Mouse (Mus musculus): ENCODE measurements around the gene Rnf180. TPM values are rescaled to one million over a fixed set of nuclear protein-coding genes. Genes with fewer than 3 reads are reported as not detected.
A peak's percentile ranks its signal among the peaks of the same experiment; 100 is the strongest.

Rnf180 gene
- total and polyA plus RNA-seq, 3 experiments: 0.23 to 0.84 TPM; not detected in 1

GRCm38 (mm10) chr13:105224048-105224447, 70.6 kb downstream of the Rnf180 start:
- Histone ChIP-seq H3K9me3 (replicated peaks; ENCODE audit: insufficient read depth, low read length) (no peaks in the 10 kb centered on the region), H3K79me2 (ENCODE audit: control insufficient read depth, insufficient read depth, low read length, poor library complexity) (no peaks in the 10 kb centered on the region), H3K4me3 (ENCODE audit: control insufficient read depth in 1 of 2, insufficient read depth in 1 of 2, low read depth in 2 of 2, low read length in 2 of 2) (no peak overlapping the region), H3K9ac (ENCODE audit: control insufficient read depth, low read depth, low read length, poor library complexity, severe bottlenecking) (no peak overlapping the region), H3K27ac (ENCODE audit: control insufficient read depth, low read depth, low read length) (no peak overlapping the region), H3K27me3 (ENCODE audit: control insufficient read depth in 1 of 2, insufficient read depth in 2 of 2, low read length in 2 of 2) (no peaks in the 10 kb centered on the region), H3K36me3 (ENCODE audit: control insufficient read depth in 1 of 2, insufficient read depth in 2 of 2, low read length in 2 of 2) (no peaks in the 10 kb centered on the region), H3K4me1 (ENCODE audit: control insufficient read depth in 1 of 2, insufficient read depth in 2 of 2, low read length in 2 of 2) (no peaks in the 10 kb centered on the region)
- TF ChIP-seq MAZ (IDR thresholded peaks at IDR 0.05; ENCODE audit: low read depth, low read length): no peak
- no peak for TF ChIP-seq SMC3 (IDR thresholded peaks at IDR 0.05; ENCODE audit: low read depth, low read length)
- TF ChIP-seq E2F4 (IDR thresholded peaks at IDR 0.05; ENCODE audit: borderline replicate concordance, low read depth, low read length): no peak
- TF ChIP-seq MXI1 (IDR thresholded peaks at IDR 0.05; ENCODE audit: low read depth, low read length): no peak
- TF ChIP-seq ZKSCAN1 (IDR thresholded peaks at IDR 0.05; ENCODE audit: low read depth, low read length): no peak
- TF ChIP-seq POLR2AphosphoS2 (IDR thresholded peaks at IDR 0.05; ENCODE audit: low read length): no peak
- TF ChIP-seq GATA1 (IDR thresholded peaks at IDR 0.05; ENCODE audit: low read depth, low read length): no peak
- TF ChIP-seq EP300 (IDR thresholded peaks at IDR 0.05; ENCODE audit: low read depth in 1 of 2, low read length in 2 of 2): no peak
- TF ChIP-seq TCF12 (IDR thresholded peaks at IDR 0.05; ENCODE audit: low read depth, low read length): no peak
- no peak for TF ChIP-seq HCFC1 (IDR thresholded peaks at IDR 0.05; ENCODE audit: low read depth, low read length)
- TF ChIP-seq TBP (IDR thresholded peaks at IDR 0.05; ENCODE audit: low read depth, low read length): no peak
- TF ChIP-seq CHD2 (IDR thresholded peaks at IDR 0.05; ENCODE audit: low read length): no peak
- TF ChIP-seq RAD21 (IDR thresholded peaks at IDR 0.05; ENCODE audit: low read depth, low read length): no peak
- no peak for TF ChIP-seq CHD1 (IDR thresholded peaks at IDR 0.05; ENCODE audit: low read depth, low read length)
- no peak for TF ChIP-seq USF1 (IDR thresholded peaks at IDR 0.05; ENCODE audit: low read depth, low read length)
- TF ChIP-seq ZC3H11A (IDR thresholded peaks at IDR 0.05; ENCODE audit: low read depth, low read length): no peak
- no peak for TF ChIP-seq JUND (IDR thresholded peaks at IDR 0.05; ENCODE audit: low read depth, low read length)
- DNase-seq (ENCODE audit: low read depth, low spot score): no peak

- H3K79me2 ChIP-seq (ENCODE audit: control insufficient read depth, insufficient read depth, low read length, poor library complexity): no peaks in the 10 kb centered on the region
- no peak overlapping the region for H3K9ac ChIP-seq (ENCODE audit: control insufficient read depth, low read depth, low read length, poor library complexity, severe bottlenecking)
- no peaks in the 10 kb centered on the region for H3K36me3 ChIP-seq (ENCODE audit: control insufficient read depth in 1 of 2, insufficient read depth in 2 of 2, low read length in 2 of 2)
- DNase-seq (ENCODE audit: low read depth, low spot score): peak; percentile 14
- no peaks in the 10 kb centered on the region for H3K27me3 ChIP-seq (ENCODE audit: control insufficient read depth in 1 of 2, insufficient read depth in 2 of 2, low read length in 2 of 2)
- H3K4me1 ChIP-seq (ENCODE audit: control insufficient read depth in 1 of 2, insufficient read depth in 2 of 2, low read length in 2 of 2): no peaks in the 10 kb centered on the region
- H3K4me3 ChIP-seq (ENCODE audit: control insufficient read depth in 1 of 2, insufficient read depth in 1 of 2, low read depth in 2 of 2, low read length in 2 of 2): no peak overlapping the region
- TF ChIP-seq RCOR1 (IDR thresholded peaks at IDR 0.05; ENCODE audit: low read depth, low read length) (no peak), MYB (IDR thresholded peaks at IDR 0.05; ENCODE audit: low read depth, low read length) (no peak), RAD21 (IDR thresholded peaks at IDR 0.05; ENCODE audit: low read depth, low read length) (peak; percentile 38), MYC (IDR thresholded peaks at IDR 0.05; ENCODE audit: low read depth, low read length) (no peak), MAFK (IDR thresholded peaks at IDR 0.05; ENCODE audit: borderline replicate concordance, low read depth, low read length) (no peak), GABPA (IDR thresholded peaks at IDR 0.05; ENCODE audit: low read depth, low read length) (no peak), HCFC1 (IDR thresholded peaks at IDR 0.05; ENCODE audit: low read depth, low read length) (no peak), POLR2A (IDR thresholded peaks at IDR 0.05; ENCODE audit: control insufficient read depth in 1 of 2, insufficient read depth in 1 of 2, low read depth in 1 of 2, low read length in 2 of 2, poor library complexity in 1 of 2) (no peak), ELF1 (IDR thresholded peaks at IDR 0.05; ENCODE audit: low read depth, low read length) (no peak), TCF12 (IDR thresholded peaks at IDR 0.05; ENCODE audit: low read depth, low read length) (no peak), E2F4 (IDR thresholded peaks at IDR 0.05; ENCODE audit: borderline replicate concordance, low read depth, low read length) (no peak), POLR2AphosphoS2 (IDR thresholded peaks at IDR 0.05; ENCODE audit: low read length) (no peak), ZKSCAN1 (IDR thresholded peaks at IDR 0.05; ENCODE audit: low read depth, low read length) (no peak), CHD2 (IDR thresholded peaks at IDR 0.05; ENCODE audit: low read length) (no peak), CTCF (IDR thresholded peaks at IDR 0.05 in 2 of 3, conservative IDR thresholded peaks at IDR 0.05 in 1 of 3; ENCODE audit: control insufficient read depth in 1 of 3, insufficient read depth in 1 of 3, low read depth in 2 of 3, low read length in 3 of 3, poor library complexity in 1 of 3, severe bottlenecking in 1 of 3) (peak; percentile 14 to 46 (median 34); a peak in 5 of 6 replicates), ETS1 (IDR thresholded peaks at IDR 0.05; ENCODE audit: low read depth, low read length) (no peak), ZMIZ1 (IDR thresholded peaks at IDR 0.05; ENCODE audit: low read depth, low read length) (no peak), SMC3 (IDR thresholded peaks at IDR 0.05; ENCODE audit: low read depth, low read length) (peak; percentile 63), KAT2A (conservative IDR thresholded peaks at IDR 0.05; ENCODE audit: low read depth, low read length) (no peak), ZC3H11A (IDR thresholded peaks at IDR 0.05; ENCODE audit: low read depth, low read length) (no peak), NRF1 (IDR thresholded peaks at IDR 0.05; ENCODE audit: insufficient read depth, low read depth, low read length, poor library complexity, severe bottlenecking) (no peak)
- H3K27ac ChIP-seq (ENCODE audit: control insufficient read depth, low read depth, low read length): no peak overlapping the region
- H3K9me3 ChIP-seq (replicated peaks; ENCODE audit: insufficient read depth, low read length): no peaks in the 10 kb centered on the region
Measured at GRCm38 (mm10) chr13:105223147-105223546, 71.5 kb downstream of the Rnf180 start.

All from MEL (cell line).